In the genomic region with DNA sequence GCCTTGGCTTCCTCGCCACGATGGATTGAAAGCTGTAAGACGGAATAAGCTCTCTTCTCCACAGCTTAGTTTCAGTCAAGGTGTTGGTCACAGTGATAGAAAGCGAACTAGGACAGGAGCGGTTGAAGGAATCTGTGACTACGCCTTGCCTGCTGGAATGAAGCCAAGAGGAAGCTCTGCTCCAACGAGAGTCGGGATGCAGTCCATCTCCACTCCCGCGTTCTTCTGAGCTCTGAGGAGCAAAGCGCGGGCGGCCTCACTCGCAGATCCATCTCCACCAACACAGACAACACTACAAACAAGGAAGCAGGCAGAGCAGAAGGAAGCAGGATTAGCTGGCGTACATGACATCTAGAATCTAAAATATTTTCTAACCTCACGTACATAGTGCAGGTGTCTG, we compare ENCODE assay signal across 24 mouse cellular contexts.
A peak's percentile ranks its signal among the peaks of the same experiment; 100 is the strongest.
DNase-seq lines count a peak whose midpoint lies in the region; TF ChIP-seq lines count a peak whose summit lies in the region.
"Had no signal": no experiment of that assay in that cellular context is flagged by ENCODE, and none has a peak within 500 bp of the region (broad histone marks: within the 10 kb centered on the region; RNA-seq: fewer than 3 reads in every experiment).

No protein-coding gene starts in this region.

- DNase-seq in frontal cortex, postnatal 36 days (ENCODE audit: low spot score in 2 of 2): peak; percentile 41 to 47
- no peak for DNase-seq in frontal cortex, postnatal 10 days (ENCODE audit: low spot score in 2 of 2)
- DNase-seq in right cerebral cortex, adult 2 months (ENCODE audit: low spot score in 2 of 2): peak; percentile 37 to 47
- no peak for DNase-seq in right cerebral cortex, postnatal 4 days
- peak; percentile 20 to 43 for DNase-seq in left cerebral cortex, adult 2 months (ENCODE audit: extremely low spot score in 1 of 2, low spot score in 2 of 2)
- peak; percentile 34 to 59 for DNase-seq in right cerebral cortex, postnatal 36 days (ENCODE audit: low spot score in 2 of 2)
- DNase-seq in adrenal gland, postnatal 25 days: no peak
- no peak for DNase-seq in embryo, embryonic 10 days (ENCODE audit: low spot score)
- DNase-seq: adrenal gland, postnatal 10 days; cerebellum, adult 9-10 months; gastrocnemius, postnatal 14 days; heart, adult 11 months; heart, postnatal 10 days; liver had no signal

- TF ChIP-seq CTCF in left cerebral cortex, adult 2 months (IDR thresholded peaks at IDR 0.05): no peak

- H3K4me3 ChIP-seq in left cerebral cortex, adult 2 months: no peak overlapping the region
- H3K4me3 ChIP-seq: embryonic facial prominence, embryonic 10.5 days; heart, embryonic 12.5 days; hindbrain, embryonic 10.5 days; limb, embryonic 10.5 days; liver, embryonic 15.5 days; midbrain, embryonic 12.5 days; neural tube, embryonic 15.5 days; stomach, embryonic 15.5 days had no signal

- intact Hi-C loops in left cerebral cortex, adult 2 months (cut with DNase I): loop anchor here (5.0 kb wide), 1 partner anchor 103 kb away; a partner anchor contains a TSS

- no peak overlapping the region for H3K27ac ChIP-seq in left cerebral cortex, adult 2 months
- H3K27ac ChIP-seq: embryonic facial prominence, embryonic 10.5 days; hindbrain, embryonic 10.5 days; kidney, postnatal 0 days; limb, embryonic 10.5 days; liver, embryonic 15.5 days; macrophage; midbrain, embryonic 12.5 days; neural tube, embryonic 15.5 days; stomach, embryonic 15.5 days had no signal

Comparison
In these comparisons a context has a peak if more than half of its experiments do, and no peak if none do; other contexts are left out.
1. DNase-seq: peak in frontal cortex, postnatal 36 days (2 of 2), right cerebral cortex, adult 2 months (2 of 2), left cerebral cortex, adult 2 months (2 of 2) and right cerebral cortex, postnatal 36 days (2 of 2); none in frontal cortex, postnatal 10 days (0 of 2), right cerebral cortex, postnatal 4 days (single experiment), adrenal gland, postnatal 25 days (single experiment) and embryo, embryonic 10 days (single experiment).